Mouse (Mus musculus): ENCODE results near the gene Eif4e.

Eif4e gene

GRCm38 (mm10) chr3:138526073-138526915 is at the start of gene Eif4e:
Gene Eif4e (plus strand): TSS chr3:138526179.
- DNase-seq (ENCODE audit: low spot score): no peak

- no peak for DNase-seq (ENCODE audit: low spot score)
These were observed 46.5 kb upstream of the Eif4e start for GRCm38 (mm10) chr3:138479489-138479888.

GRCm38 (mm10) chr3:138481526-138482284 is 44.3 kb upstream of the Eif4e start:
- no peak for DNase-seq (ENCODE audit: low spot score)

GRCm38 (mm10) chr3:138483240-138483639 is 42.7 kb upstream of the Eif4e start:
- no peak for DNase-seq (ENCODE audit: low spot score)

- no peak for DNase-seq (ENCODE audit: low spot score)
These were observed 37.2 kb upstream of the Eif4e start for GRCm38 (mm10) chr3:138488584-138489326.

GRCm38 (mm10) chr3:138489327-138490033 is 36.5 kb upstream of the Eif4e start, which contains the start of gene Metap1:
Gene Metap1 (minus strand): TSS chr3:138489515.
- DNase-seq (ENCODE audit: low spot score): peak; percentile 93

GRCm38 (mm10) chr3:138490034-138490337 is 36.0 kb upstream of the Eif4e start:
- DNase-seq (ENCODE audit: low spot score): no peak

GRCm38 (mm10) chr3:138493668-138494067 is 32.3 kb upstream of the Eif4e start:
- no peak for DNase-seq (ENCODE audit: low spot score)

- DNase-seq (ENCODE audit: low spot score): no peak
These were observed 31.4 kb upstream of the Eif4e start for GRCm38 (mm10) chr3:138494565-138494964.

GRCm38 (mm10) chr3:138495166-138496145 is 30.5 kb upstream of the Eif4e start:
- no peak for DNase-seq (ENCODE audit: low spot score)

- DNase-seq (ENCODE audit: low spot score): no peak
These were observed 27.2 kb upstream of the Eif4e start for GRCm38 (mm10) chr3:138498731-138499130.

- DNase-seq (ENCODE audit: low spot score): no peak
These were observed 25.9 kb upstream of the Eif4e start for GRCm38 (mm10) chr3:138499854-138500740.

GRCm38 (mm10) chr3:138503754-138504153 is 22.2 kb upstream of the Eif4e start:
- DNase-seq (ENCODE audit: low spot score): no peak

GRCm38 (mm10) chr3:138506749-138507148 is 19.2 kb upstream of the Eif4e start:
- DNase-seq (ENCODE audit: low spot score): no peak

GRCm38 (mm10) chr3:138509581-138509980 is 16.4 kb upstream of the Eif4e start:
- no peak for DNase-seq (ENCODE audit: low spot score)

GRCm38 (mm10) chr3:138510471-138510870 is 15.5 kb upstream of the Eif4e start:
- no peak for DNase-seq (ENCODE audit: low spot score)

GRCm38 (mm10) chr3:138513243-138513642 is 12.7 kb upstream of the Eif4e start:
- DNase-seq (ENCODE audit: low spot score): no peak

GRCm38 (mm10) chr3:138514749-138515148 is 11.2 kb upstream of the Eif4e start:
- DNase-seq (ENCODE audit: low spot score): no peak

GRCm38 (mm10) chr3:138515656-138516370 is 10.2 kb upstream of the Eif4e start:
- no peak for DNase-seq (ENCODE audit: low spot score)

Measured in urinary bladder, postnatal 10 days (tissue).